Mouse (Mus musculus): ENCODE measurements at regions not wholly inside any gene's neighbourhood (a gene's known extent, or its start where the extent isn't known, plus 50 kb on each side); places are given as distances from the start of the nearest gene placed in this dataset.

DNA sequence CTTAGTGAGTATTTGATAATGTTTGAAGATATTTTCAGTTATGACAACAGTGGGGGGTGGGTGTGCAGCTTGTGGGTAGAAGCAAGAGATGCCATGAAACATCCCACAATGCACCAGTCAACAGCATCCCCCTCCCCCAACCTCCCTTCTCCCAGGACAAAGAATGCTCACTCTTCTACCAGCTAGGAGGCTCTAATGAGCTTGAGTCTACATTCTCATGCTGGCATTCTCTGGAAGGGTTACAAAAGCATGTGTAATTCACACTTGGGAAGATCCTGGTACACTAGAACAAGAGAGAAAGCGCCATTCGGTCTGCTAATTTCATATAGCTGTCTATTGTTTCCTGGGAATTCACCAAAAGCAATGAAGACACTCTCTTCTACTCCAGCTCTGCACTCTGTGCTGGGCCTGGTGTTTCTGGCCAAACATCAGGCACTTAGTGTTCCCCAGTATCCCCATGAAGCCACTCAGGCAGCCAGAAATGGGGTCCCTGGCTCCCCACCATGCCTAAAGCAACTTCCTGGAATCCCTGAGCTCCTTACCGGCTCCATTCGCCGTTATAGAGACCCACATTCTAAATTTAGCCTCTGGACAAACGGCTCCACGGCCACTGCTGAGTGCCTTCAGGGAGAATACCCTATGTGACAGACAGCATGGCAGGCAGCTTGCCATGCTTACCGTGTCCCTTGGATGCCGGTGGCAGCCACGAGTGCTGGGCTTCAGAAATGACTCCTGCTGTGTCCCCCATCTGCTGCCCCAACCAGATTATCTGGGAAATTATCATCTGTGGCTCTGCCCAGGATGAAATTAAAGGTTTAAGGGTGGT lies 226.1 kb downstream of the Ttc32 start:
- ATAC-seq (ENCODE audit: low FRiP score, low TSS enrichment) (no peak), DNase-seq (ENCODE audit: low spot score) (no peak)
- TF ChIP-seq EP300 (optimal IDR thresholded peaks at IDR 0.05) (no peak), CTCF (IDR thresholded peaks at IDR 0.05; ENCODE audit: low read depth) (no peak)
- Histone ChIP-seq H3K27me3 (ENCODE audit: control insufficient read depth, insufficient read depth, low read length) (no peaks in the 10 kb centered on the region), H3K27ac (replicated peaks) (no peak overlapping the region), H3K4me1 (replicated peaks; ENCODE audit: control insufficient read depth, insufficient read depth) (no peaks in the 10 kb centered on the region), H3K4me2 (replicated peaks; ENCODE audit: low read depth) (no peak overlapping the region), H3K4me3 (ENCODE audit: low read depth, low read length) (no peak overlapping the region), H3K9ac (ENCODE audit: low read length) (no peak overlapping the region), H3K9me3 (ENCODE audit: control insufficient read depth, low read length) (no peaks in the 10 kb centered on the region), H3K36me3 (ENCODE audit: control insufficient read depth, insufficient read depth, low read length) (no peaks in the 10 kb centered on the region)
- WGBS = 82% methylated on average over 10 of the region's 10 CpGs

DNA sequence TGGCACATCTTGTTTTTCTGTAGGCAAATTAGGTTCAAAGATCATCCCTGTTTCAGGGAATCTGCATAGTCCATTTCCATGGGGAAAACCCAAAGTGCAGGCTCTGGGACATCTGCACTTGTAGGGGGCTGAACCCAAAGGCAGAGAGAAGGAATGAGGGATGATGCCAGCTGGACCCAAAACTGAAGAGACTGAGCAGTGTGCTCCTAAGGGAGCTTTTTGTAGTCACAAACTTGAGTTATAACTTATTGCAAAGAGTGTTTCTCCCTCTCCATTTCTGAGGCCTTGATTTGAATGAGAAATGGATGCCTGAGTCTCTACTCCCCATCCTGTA lies 226.7 kb downstream of the Ttc32 start:
- Histone ChIP-seq H3K9me3 (ENCODE audit: control insufficient read depth, low read length) (no peaks in the 10 kb centered on the region), H3K9ac (ENCODE audit: low read length) (no peak overlapping the region), H3K27ac (replicated peaks) (no peak overlapping the region), H3K36me3 (ENCODE audit: control insufficient read depth, insufficient read depth, low read length) (no peaks in the 10 kb centered on the region), H3K27me3 (ENCODE audit: control insufficient read depth, insufficient read depth, low read length) (no peaks in the 10 kb centered on the region), H3K4me3 (ENCODE audit: low read depth, low read length) (no peak overlapping the region), H3K4me2 (replicated peaks; ENCODE audit: low read depth) (no peak overlapping the region), H3K4me1 (replicated peaks; ENCODE audit: control insufficient read depth, insufficient read depth) (no peaks in the 10 kb centered on the region)
- DNase-seq (ENCODE audit: low spot score) (no peak), ATAC-seq (ENCODE audit: low FRiP score, low TSS enrichment) (no peak)
- no peak for TF ChIP-seq CTCF (IDR thresholded peaks at IDR 0.05; ENCODE audit: low read depth)
- TF ChIP-seq EP300 (optimal IDR thresholded peaks at IDR 0.05) = no peak

DNA sequence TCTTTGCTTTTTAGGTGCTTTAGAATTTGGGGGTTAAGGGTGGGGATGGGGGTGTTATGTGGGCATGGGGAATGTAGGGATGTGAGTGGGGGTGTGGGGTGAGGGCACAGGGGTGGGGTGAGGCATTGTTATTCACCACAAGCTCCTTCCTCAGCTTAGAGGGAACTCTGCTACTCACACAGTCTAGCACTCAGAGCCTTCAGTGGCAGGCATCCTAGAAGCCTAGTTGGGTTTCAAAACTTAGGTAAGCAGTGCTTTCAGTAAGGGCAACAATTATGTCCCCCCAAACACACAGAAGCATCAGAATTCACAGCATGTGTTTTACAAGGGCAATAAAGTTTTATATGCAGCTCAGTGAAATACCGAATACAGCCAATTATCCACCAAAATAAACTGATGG lies 228.4 kb downstream of the Ttc32 start:
- TF ChIP-seq CTCF (IDR thresholded peaks at IDR 0.05; ENCODE audit: low read depth) = no peak
- no peak for TF ChIP-seq EP300 (optimal IDR thresholded peaks at IDR 0.05)

DNA sequence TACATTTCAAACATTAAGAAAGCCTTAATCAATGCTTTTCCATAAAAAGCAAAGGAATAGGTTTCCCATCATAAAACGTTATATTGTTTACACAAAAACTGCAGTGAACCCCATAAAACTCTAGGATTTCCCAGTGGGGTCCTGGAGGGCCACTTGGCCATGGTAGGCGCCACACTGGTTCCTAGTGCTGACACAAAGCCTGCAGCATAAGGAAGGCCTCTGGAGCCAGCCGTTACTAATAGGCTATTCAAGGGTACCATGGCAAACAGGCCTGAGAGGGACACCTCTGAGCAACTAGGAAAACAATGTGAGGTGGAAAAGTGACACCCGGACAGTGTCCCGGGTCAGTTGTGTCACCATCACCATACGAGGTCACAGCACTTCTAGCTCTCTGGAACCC lies 231.9 kb downstream of the Ttc32 start:
- H3K4me3 ChIP-seq (ENCODE audit: low read depth, low read length) = no peak overlapping the region
- H3K36me3 ChIP-seq (ENCODE audit: control insufficient read depth, insufficient read depth, low read length) = no peaks in the 10 kb centered on the region
- no peak for TF ChIP-seq EP300 (optimal IDR thresholded peaks at IDR 0.05)
- no peak for TF ChIP-seq CTCF (IDR thresholded peaks at IDR 0.05; ENCODE audit: low read depth)
- no peak for ATAC-seq (ENCODE audit: low FRiP score, low TSS enrichment)
- WGBS = 62% methylated on average over 6 of the region's 6 CpGs
- no peaks in the 10 kb centered on the region for H3K4me1 ChIP-seq (replicated peaks; ENCODE audit: control insufficient read depth, insufficient read depth)
- no peak overlapping the region for H3K27ac ChIP-seq (replicated peaks)
- H3K9ac ChIP-seq (ENCODE audit: low read length) = no peak overlapping the region
- H3K4me2 ChIP-seq (replicated peaks; ENCODE audit: low read depth) = no peak overlapping the region
- H3K27me3 ChIP-seq (ENCODE audit: control insufficient read depth, insufficient read depth, low read length) = no peaks in the 10 kb centered on the region
- no peak for DNase-seq (ENCODE audit: low spot score)
- H3K9me3 ChIP-seq (ENCODE audit: control insufficient read depth, low read length) = no peaks in the 10 kb centered on the region

More for the DNA sequence above, 228.4 kb downstream of the Ttc32 start:
- DNase-seq (ENCODE audit: low spot score) (no peak), ATAC-seq (ENCODE audit: low FRiP score, low TSS enrichment) (no peak)
- H3K4me1 ChIP-seq (replicated peaks; ENCODE audit: control insufficient read depth, insufficient read depth) = no peaks in the 10 kb centered on the region
- H3K27me3 ChIP-seq (ENCODE audit: control insufficient read depth, insufficient read depth, low read length) = no peaks in the 10 kb centered on the region
- H3K36me3 ChIP-seq (ENCODE audit: control insufficient read depth, insufficient read depth, low read length) = no peaks in the 10 kb centered on the region
- WGBS = 82% methylated on average over 1 of the region's 1 CpGs
- H3K9ac ChIP-seq (ENCODE audit: low read length) = no peak overlapping the region
- no peak overlapping the region for H3K27ac ChIP-seq (replicated peaks)
- H3K4me3 ChIP-seq (ENCODE audit: low read depth, low read length) = no peak overlapping the region
- H3K4me2 ChIP-seq (replicated peaks; ENCODE audit: low read depth) = no peak overlapping the region
- H3K9me3 ChIP-seq (ENCODE audit: control insufficient read depth, low read length) = no peaks in the 10 kb centered on the region

DNA sequence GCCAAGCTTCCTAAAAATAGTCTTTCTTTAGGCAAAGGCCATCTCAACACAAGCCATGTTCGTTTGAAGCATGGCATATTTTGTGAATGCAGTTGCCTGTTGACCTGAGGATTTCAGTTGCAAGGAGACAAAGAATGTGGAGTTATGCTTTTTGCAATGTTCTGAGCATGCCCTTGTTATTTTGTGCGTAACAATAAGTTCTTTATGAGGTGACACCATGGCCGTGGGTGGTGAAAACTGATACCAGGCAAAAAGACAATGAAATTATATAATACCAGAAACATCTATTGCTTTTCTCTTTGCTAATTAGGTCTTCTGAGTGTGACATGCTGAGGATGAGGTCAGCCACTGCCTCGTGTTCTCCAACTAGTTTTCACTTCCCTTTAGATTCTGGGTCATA lies 236.4 kb downstream of the Ttc32 start:
- ATAC-seq (ENCODE audit: low FRiP score, low TSS enrichment) = no peak
- H3K36me3 ChIP-seq (ENCODE audit: control insufficient read depth, insufficient read depth, low read length) = no peaks in the 10 kb centered on the region
- H3K27ac ChIP-seq (replicated peaks) = no peak overlapping the region
- no peak for TF ChIP-seq CTCF (IDR thresholded peaks at IDR 0.05; ENCODE audit: low read depth)
- no peak for TF ChIP-seq EP300 (optimal IDR thresholded peaks at IDR 0.05)
- H3K4me1 ChIP-seq (replicated peaks; ENCODE audit: control insufficient read depth, insufficient read depth) = no peaks in the 10 kb centered on the region
- H3K9ac ChIP-seq (ENCODE audit: low read length) = no peak overlapping the region
- H3K4me2 ChIP-seq (replicated peaks; ENCODE audit: low read depth) = no peak overlapping the region
- DNase-seq (ENCODE audit: low spot score) = no peak
- no peak overlapping the region for H3K4me3 ChIP-seq (ENCODE audit: low read depth, low read length)
- H3K27me3 ChIP-seq (ENCODE audit: control insufficient read depth, insufficient read depth, low read length) = no peaks in the 10 kb centered on the region
- no peaks in the 10 kb centered on the region for H3K9me3 ChIP-seq (ENCODE audit: control insufficient read depth, low read length)
- WGBS = 70% methylated on average over 4 of the region's 4 CpGs

DNA sequence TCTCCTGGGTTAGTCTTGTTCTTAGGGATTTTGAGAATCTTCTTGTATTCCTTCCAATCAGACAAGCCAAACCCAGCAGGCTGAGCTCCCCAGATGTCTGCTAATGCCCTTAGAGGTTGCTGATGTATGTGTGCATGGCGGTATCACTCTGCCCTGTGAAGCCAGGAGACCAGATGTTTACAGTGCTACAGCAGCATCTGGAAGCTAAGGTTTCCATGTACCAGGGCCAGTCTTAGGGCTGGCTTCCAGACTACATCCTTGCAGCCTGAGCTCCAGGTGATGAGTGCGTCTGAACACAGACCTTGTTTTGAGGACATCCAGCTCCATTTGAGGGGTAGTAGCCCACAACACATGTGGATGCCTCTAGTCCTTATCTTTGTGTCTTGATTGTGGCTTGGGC lies 241.7 kb downstream of the Ttc32 start:
- DNase-seq (ENCODE audit: low spot score) (no peak), ATAC-seq (ENCODE audit: low FRiP score, low TSS enrichment) (no peak)
- no peak overlapping the region for H3K4me2 ChIP-seq (replicated peaks; ENCODE audit: low read depth)
- H3K4me3 ChIP-seq (ENCODE audit: low read depth, low read length) = no peak overlapping the region
- H3K27me3 ChIP-seq (ENCODE audit: control insufficient read depth, insufficient read depth, low read length) = no peaks in the 10 kb centered on the region
- no peak for TF ChIP-seq EP300 (optimal IDR thresholded peaks at IDR 0.05)
- TF ChIP-seq CTCF (IDR thresholded peaks at IDR 0.05; ENCODE audit: low read depth) = no peak
- WGBS = 69% methylated on average over 2 of the region's 2 CpGs
- no peaks in the 10 kb centered on the region for H3K9me3 ChIP-seq (ENCODE audit: control insufficient read depth, low read length)
- no peaks in the 10 kb centered on the region for H3K4me1 ChIP-seq (replicated peaks; ENCODE audit: control insufficient read depth, insufficient read depth)
- no peak overlapping the region for H3K9ac ChIP-seq (ENCODE audit: low read length)
- H3K36me3 ChIP-seq (ENCODE audit: control insufficient read depth, insufficient read depth, low read length) = no peaks in the 10 kb centered on the region
- no peak overlapping the region for H3K27ac ChIP-seq (replicated peaks)
